Mouse (Mus musculus): ENCODE measurements around the gene Kremen2. TPM values are rescaled to one million over a fixed set of nuclear protein-coding genes. Genes with fewer than 3 reads are reported as not detected.

Kremen2 gene
- polyA plus RNA-seq, 1 experiment from 2014 or later, result 0.33 TPM

- 58% methylated on average over 12 of the region's 12 CpGs for WGBS
- H3K4me1 ChIP-seq (replicated peaks), result peaks cover 50% of the 10 kb centered on the region
Observed at GRCm38 (mm10) chr17:23742941-23743340, 2.7 kb downstream of the Kremen2 start.

DNA sequence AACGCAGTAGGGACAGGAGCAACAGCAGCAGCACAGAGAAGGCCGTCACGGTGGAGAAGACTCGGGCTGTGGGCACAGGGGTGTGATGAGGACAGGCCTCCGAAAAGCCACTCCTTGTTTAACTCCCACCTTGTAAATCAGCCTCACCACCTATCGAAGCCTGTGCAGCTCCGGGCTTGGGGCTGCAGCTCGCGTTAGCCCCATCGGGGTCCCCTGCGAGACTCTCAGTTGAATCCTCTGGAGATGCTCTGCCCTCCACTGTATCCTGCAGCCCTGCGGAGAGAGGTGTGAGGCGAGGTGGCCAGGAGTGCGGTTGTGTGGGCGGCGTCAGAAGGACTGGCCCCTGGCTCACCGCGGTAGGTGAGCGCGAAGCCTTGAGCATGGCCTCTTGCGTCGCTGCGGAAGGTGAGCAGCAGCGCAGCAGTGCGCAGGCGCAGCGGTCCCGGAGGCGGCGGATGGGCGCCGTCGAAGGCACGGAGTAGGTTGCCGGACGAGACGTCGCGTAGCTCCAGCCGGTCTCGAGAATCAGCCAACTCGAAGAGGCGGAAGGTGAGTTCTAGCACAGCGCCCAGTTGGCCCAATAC, 3.3 kb downstream of the Kremen2 start:
- peaks cover 90% of the 10 kb centered on the region for H3K27me3 ChIP-seq (replicated peaks)

More at GRCm38 (mm10) chr17:23742941-23743340, 2.7 kb downstream of the Kremen2 start:
- Histone ChIP-seq H3K36me3 (no peaks in the 10 kb centered on the region), H3K27ac (ENCODE audit: poor library complexity, severe bottlenecking) (no peak overlapping the region), H3K27me3 (replicated peaks) (peaks cover 90% of the 10 kb centered on the region), H3K9ac (no peak overlapping the region), H3K9me3 (replicated peaks) (no peaks in the 10 kb centered on the region), H3K4me2 (0 out of 2 replicates have a peak overlapping the region, but pooled peaks have one; percentile 43), H3K4me3 (no peak overlapping the region)
- ATAC-seq (ENCODE audit: insufficient number of reproducible peaks, low FRiP score), result no peak

DNA sequence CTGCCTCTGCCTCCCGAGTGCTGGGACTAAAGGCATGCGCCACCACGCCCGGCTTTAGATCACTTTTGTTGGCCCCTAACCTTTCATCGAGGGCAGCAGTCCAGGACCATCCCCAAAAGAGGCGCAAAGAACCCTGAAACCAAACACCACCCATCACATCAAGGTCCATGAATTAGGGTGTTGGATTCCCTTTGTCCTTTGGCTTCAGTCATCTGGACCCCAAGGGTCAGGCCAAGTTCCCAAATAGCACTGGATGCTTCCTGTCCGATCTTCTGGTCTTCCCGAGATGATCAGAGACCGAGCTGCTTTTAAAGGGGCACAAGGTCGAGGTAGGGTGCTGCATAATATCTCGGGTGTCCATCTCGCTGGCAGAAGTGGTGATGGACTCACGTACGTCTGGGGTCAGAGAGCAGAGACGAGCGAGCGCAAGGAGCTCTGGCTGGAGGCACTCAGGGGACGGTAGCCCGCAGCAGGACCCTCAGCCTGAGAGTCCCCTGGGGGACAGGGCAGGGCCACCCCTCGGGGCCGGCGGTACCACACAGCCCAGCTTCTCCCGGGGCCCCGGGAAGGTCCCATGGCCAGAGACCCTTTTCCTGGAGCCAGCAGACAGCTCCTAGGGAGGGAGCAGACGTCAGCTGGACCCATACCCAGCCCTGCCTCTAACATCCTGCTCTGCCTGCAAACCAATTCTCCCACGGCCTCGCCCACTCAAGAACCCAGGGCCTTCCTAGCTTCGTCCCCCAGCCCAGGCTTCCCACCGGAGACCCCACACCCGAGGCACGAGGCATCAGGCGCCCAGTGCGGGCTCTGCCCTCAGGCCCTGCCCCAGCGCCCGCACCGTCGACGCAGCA, 4.0 kb downstream of the Kremen2 start:
- Histone ChIP-seq H3K9me3 (replicated peaks) (no peaks in the 10 kb centered on the region), H3K4me1 (replicated peaks) (peaks cover 55% of the 10 kb centered on the region), H3K4me2 (no peak overlapping the region), H3K27ac (ENCODE audit: poor library complexity, severe bottlenecking) (no peak overlapping the region), H3K27me3 (replicated peaks) (peaks cover 87% of the 10 kb centered on the region), H3K9ac (no peak overlapping the region), H3K4me3 (no peak overlapping the region), H3K36me3 (peaks cover 5% of the 10 kb centered on the region; the same call in 1 of the 2 replicates)
- 47% methylated on average over 36 of the region's 38 CpGs for WGBS
- no peak for ATAC-seq (ENCODE audit: insufficient number of reproducible peaks, low FRiP score)

More for the DNA sequence above, 3.3 kb downstream of the Kremen2 start:
- Histone ChIP-seq H3K27ac (ENCODE audit: poor library complexity, severe bottlenecking) (no peak overlapping the region), H3K4me1 (replicated peaks) (peaks cover 55% of the 10 kb centered on the region), H3K36me3 (no peaks in the 10 kb centered on the region), H3K9ac (no peak overlapping the region), H3K4me3 (peak overlapping the region; percentile 27), H3K4me2 (peak overlapping the region; percentile 43), H3K9me3 (replicated peaks) (no peaks in the 10 kb centered on the region)
- no peak for ATAC-seq (ENCODE audit: insufficient number of reproducible peaks, low FRiP score)
- 8% methylated on average over 44 of the region's 44 CpGs for WGBS

DNA sequence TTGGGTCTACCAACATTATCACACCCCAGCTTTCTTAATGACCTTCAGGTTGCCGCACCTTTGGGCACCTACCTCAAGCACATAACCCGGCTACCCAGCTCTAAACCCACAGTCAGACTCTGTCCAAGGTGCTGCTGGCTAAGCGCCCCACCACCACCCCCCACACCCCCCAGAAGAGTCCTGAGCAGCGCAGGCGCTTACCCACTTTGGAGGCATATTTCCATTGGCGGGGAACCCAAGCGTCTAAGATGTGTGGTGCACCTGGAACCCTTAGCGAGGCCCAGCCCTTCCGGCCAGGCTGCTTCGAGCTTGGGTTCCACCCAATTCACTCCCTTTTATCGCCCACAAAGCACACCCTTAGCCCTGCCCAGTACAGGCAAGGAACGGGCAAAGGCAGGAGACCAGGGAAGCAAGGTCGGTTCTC, 5.0 kb downstream of the Kremen2 start, which contains the start of gene Paqr4:
TSS of gene Paqr4 (minus strand) at position 270 of the 424 bp plus-strand sequence.
- Histone ChIP-seq H3K4me1 (replicated peaks) (peaks cover 47% of the 10 kb centered on the region), H3K9me3 (replicated peaks) (no peaks in the 10 kb centered on the region), H3K4me2 (peak within 1 kb of the TSS; percentile 98), H3K36me3 (peaks cover 14% of the 10 kb centered on the region), H3K27ac (ENCODE audit: poor library complexity, severe bottlenecking) (no peak within 1 kb of the TSS), H3K9ac (peak within 1 kb of the TSS; percentile 81), H3K4me3 (peak within 1 kb of the TSS; percentile 66), H3K27me3 (replicated peaks) (peaks cover 82% of the 10 kb centered on the region)
- WGBS, result 7% methylated on average over 13 of the region's 13 CpGs
- ATAC-seq (ENCODE audit: insufficient number of reproducible peaks, low FRiP score), result peak; percentile 12

GRCm38 (mm10) chr17:23740136-23740584, 5.5 kb downstream of the Kremen2 start:
- peak overlapping the region; percentile 66 for H3K4me3 ChIP-seq
- H3K9me3 ChIP-seq (replicated peaks), result no peaks in the 10 kb centered on the region
- peak; percentile 76 for ATAC-seq (ENCODE audit: insufficient number of reproducible peaks, low FRiP score)
- H3K27ac ChIP-seq (ENCODE audit: poor library complexity, severe bottlenecking), result no peak overlapping the region
- H3K9ac ChIP-seq, result peak overlapping the region; percentile 81
- peaks cover 80% of the 10 kb centered on the region for H3K27me3 ChIP-seq (replicated peaks)
- WGBS, result under 1% methylated on average over 46 of the region's 46 CpGs
- peaks cover 43% of the 10 kb centered on the region for H3K4me1 ChIP-seq (replicated peaks)
- H3K36me3 ChIP-seq, result peaks cover 19% of the 10 kb centered on the region
- H3K4me2 ChIP-seq, result peak overlapping the region; percentile 98

DNA sequence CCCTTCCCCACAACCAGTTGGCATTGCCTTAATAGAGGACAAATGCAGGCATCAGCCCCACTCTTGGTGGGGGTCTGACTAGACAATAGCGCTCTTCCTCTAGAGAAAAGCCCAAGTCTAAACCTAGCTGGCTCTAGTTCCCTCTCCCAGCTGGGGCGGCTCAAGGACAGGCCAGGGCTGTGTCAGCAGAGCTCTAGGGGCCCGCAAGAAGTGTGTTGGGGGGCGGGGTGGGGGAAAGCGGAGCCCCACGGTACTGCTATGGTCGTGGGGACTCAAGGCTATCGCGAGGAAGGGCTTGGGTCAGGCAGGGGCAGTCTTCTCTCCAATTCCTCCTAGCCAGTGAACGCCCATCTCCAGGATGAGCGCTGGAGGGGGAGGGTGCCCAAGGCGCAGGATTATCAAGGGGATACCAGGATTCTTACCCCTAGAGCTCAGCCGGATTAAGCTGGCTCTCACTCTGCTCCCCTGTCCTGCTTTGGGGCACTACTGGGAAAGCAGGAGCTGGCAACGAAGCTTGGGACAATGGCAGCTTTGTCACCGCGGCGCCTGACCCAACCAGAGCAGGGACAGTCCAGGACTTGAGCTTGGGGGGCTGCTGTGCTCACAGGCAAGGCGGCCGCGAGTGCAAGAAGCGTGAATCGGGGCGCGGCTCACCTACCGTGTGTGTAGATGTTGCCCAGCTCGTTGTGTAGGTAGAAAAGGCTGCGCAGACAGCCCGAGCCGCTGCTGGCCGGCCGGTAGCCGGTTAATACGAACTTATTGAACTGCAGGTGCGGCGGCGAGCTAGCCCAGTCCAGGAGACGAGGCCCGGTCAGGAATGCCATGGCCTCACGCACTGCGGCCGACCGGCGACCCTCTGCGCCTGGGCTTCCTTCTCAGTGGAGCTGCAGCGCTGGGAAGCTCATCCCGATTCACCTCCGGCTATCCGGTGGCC, 6.2 kb downstream of the Kremen2 start:
- H3K27me3 ChIP-seq (replicated peaks), result peaks cover 73% of the 10 kb centered on the region
- H3K9ac ChIP-seq, result peak overlapping the region; percentile 81
- peak; percentile 38; the same call in 1 of the 2 replicates for ATAC-seq (ENCODE audit: insufficient number of reproducible peaks, low FRiP score)
- no peak overlapping the region for H3K27ac ChIP-seq (ENCODE audit: poor library complexity, severe bottlenecking)
- peak overlapping the region; percentile 66 for H3K4me3 ChIP-seq
- whole genome bisulfite sequencing, result under 1% methylated on average over 48 of the region's 48 CpGs
- peaks cover 26% of the 10 kb centered on the region for H3K36me3 ChIP-seq
- no peaks in the 10 kb centered on the region for H3K9me3 ChIP-seq (replicated peaks)
- peaks cover 36% of the 10 kb centered on the region for H3K4me1 ChIP-seq (replicated peaks)
- H3K4me2 ChIP-seq, result peak overlapping the region; percentile 98

DNA sequence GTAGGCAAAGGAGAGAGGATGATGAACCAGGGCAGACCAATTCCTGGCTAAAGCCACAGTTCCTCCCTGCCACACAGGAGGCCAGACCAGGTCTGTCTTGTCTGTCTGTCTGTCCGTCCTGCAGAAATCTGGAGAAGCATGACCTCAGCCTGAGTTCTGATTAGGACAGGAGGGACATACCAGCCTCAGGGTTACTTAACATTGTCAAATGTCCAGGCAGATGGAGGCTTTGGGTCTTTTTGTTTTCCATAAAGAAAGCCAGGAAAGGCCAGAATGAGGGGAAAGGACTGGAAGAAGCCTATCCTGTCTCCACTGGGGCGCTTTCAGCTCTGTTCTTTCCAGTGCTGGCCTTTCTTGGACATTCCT, 6.8 kb downstream of the Kremen2 start:
- H3K27ac ChIP-seq (ENCODE audit: poor library complexity, severe bottlenecking), result no peak overlapping the region
- ATAC-seq (ENCODE audit: insufficient number of reproducible peaks, low FRiP score), result no peak
- peak overlapping the region; percentile 81; the same call in 1 of the 2 replicates for H3K9ac ChIP-seq
- H3K4me1 ChIP-seq (replicated peaks), result peaks cover 33% of the 10 kb centered on the region
- H3K9me3 ChIP-seq (replicated peaks), result no peaks in the 10 kb centered on the region
- WGBS, result 33% methylated on average over 2 of the region's 2 CpGs
- peak overlapping the region; percentile 66 for H3K4me3 ChIP-seq
- peaks cover 32% of the 10 kb centered on the region for H3K36me3 ChIP-seq
- peak overlapping the region; percentile 98 for H3K4me2 ChIP-seq
- peaks cover 67% of the 10 kb centered on the region for H3K27me3 ChIP-seq (replicated peaks)

DNA sequence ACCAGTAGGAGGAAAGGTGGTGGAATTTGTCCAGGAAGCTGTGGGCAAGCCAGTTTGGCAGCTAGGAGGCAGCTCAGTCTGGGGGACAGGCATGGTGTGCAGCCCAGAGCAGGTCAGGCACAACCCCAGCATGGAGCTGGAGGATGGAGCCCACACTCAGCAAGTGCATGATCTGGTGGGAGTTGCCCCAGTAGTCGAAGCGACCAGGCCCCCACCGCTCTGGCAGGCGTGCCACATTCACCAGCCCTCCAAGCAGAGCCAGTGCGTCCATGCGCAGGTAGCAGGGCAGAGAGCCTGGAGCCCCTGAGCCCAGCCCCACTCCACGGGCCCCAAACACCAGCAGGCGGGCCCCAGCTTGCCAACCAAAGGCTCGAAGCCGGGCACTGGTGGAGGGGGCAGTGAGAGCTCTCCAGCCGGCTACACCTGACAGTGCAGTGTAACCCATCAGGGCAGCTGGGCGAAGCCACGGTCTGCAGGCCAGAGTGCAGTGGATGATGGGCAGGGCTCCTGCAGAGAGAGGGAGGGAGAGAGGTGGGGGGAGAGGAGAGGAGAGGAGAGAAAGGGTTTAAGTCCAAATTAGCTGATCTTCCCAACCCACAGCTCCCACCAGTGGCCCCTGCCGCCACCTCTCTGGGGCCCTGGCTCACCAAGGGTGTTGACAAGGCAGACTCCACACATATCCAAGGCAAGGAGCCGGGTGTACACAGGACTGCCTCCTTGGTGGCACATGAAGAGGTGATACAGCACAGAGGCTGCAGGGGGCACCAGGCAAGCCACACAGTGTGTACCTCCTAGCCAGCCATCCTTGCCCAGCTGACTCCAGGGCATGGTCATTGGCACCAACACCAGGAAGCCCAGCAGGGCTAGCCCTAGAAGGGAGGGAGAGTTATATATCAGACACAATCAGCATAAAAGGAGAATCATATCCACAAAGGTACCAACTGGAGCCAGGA, 7.9 kb downstream of the Kremen2 start:
- no peak overlapping the region for H3K4me3 ChIP-seq
- ATAC-seq (ENCODE audit: insufficient number of reproducible peaks, low FRiP score), result no peak
- H3K4me2 ChIP-seq, result no peak overlapping the region
- H3K9me3 ChIP-seq (replicated peaks), result no peaks in the 10 kb centered on the region
- no peak overlapping the region for H3K27ac ChIP-seq (ENCODE audit: poor library complexity, severe bottlenecking)
- peaks cover 56% of the 10 kb centered on the region for H3K27me3 ChIP-seq (replicated peaks)
- H3K36me3 ChIP-seq, result peaks cover 38% of the 10 kb centered on the region
- peaks cover 33% of the 10 kb centered on the region for H3K4me1 ChIP-seq (replicated peaks)
- H3K9ac ChIP-seq, result 0 out of 2 replicates have a peak overlapping the region, but pooled peaks have one; percentile 9
- WGBS, result 58% methylated on average over 15 of the region's 15 CpGs

DNA sequence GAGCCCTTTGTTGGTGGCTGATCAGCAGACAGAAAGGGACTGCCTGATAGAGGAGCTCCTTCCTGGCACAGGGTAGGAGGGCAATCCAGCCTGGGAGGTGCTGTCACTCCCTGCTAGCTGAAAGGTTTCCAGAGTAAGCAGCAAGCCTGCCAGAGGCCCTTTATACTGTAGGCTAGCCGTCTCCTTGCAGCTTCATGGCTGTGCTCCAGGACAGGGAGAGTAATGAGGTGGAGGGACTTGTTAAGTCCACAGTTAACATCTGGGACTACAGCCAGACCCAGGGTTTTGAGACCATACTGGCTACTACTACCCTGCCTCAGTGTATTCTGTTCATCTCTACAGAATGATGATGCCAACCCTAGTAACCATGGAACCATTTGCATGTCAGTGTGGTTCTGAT, 11.3 kb downstream of the Kremen2 start:
- no peak overlapping the region for H3K4me2 ChIP-seq
- H3K4me1 ChIP-seq (replicated peaks), result peaks cover 17% of the 10 kb centered on the region
- H3K9me3 ChIP-seq (replicated peaks), result no peaks in the 10 kb centered on the region
- no peak overlapping the region for H3K4me3 ChIP-seq
- ATAC-seq (ENCODE audit: insufficient number of reproducible peaks, low FRiP score), result no peak
- peaks cover 38% of the 10 kb centered on the region for H3K36me3 ChIP-seq
- WGBS, result 81% methylated on average over 1 of the region's 1 CpGs
- H3K9ac ChIP-seq, result no peak overlapping the region
- no peak overlapping the region for H3K27ac ChIP-seq (ENCODE audit: poor library complexity, severe bottlenecking)
- H3K27me3 ChIP-seq (replicated peaks), result peaks cover 29% of the 10 kb centered on the region

- Histone ChIP-seq H3K4me1 (replicated peaks) (peaks cover 7% of the 10 kb centered on the region), H3K27me3 (replicated peaks) (0 out of 2 replicates have a peak, but pooled peaks cover under 1% of the 10 kb centered on the region), H3K9ac (no peak overlapping the region), H3K4me3 (no peak overlapping the region), H3K4me2 (no peak overlapping the region), H3K27ac (ENCODE audit: poor library complexity, severe bottlenecking) (no peak overlapping the region), H3K9me3 (replicated peaks) (no peaks in the 10 kb centered on the region), H3K36me3 (peaks cover 22% of the 10 kb centered on the region)
- no peak for ATAC-seq (ENCODE audit: insufficient number of reproducible peaks, low FRiP score)
- WGBS, result 33% methylated on average over 1 of the region's 1 CpGs
Observed at GRCm38 (mm10) chr17:23730441-23730840, 15.2 kb downstream of the Kremen2 start.
